Comparison of ENCODE assay signal across 8 mouse cellular contexts in the genomic region with DNA sequence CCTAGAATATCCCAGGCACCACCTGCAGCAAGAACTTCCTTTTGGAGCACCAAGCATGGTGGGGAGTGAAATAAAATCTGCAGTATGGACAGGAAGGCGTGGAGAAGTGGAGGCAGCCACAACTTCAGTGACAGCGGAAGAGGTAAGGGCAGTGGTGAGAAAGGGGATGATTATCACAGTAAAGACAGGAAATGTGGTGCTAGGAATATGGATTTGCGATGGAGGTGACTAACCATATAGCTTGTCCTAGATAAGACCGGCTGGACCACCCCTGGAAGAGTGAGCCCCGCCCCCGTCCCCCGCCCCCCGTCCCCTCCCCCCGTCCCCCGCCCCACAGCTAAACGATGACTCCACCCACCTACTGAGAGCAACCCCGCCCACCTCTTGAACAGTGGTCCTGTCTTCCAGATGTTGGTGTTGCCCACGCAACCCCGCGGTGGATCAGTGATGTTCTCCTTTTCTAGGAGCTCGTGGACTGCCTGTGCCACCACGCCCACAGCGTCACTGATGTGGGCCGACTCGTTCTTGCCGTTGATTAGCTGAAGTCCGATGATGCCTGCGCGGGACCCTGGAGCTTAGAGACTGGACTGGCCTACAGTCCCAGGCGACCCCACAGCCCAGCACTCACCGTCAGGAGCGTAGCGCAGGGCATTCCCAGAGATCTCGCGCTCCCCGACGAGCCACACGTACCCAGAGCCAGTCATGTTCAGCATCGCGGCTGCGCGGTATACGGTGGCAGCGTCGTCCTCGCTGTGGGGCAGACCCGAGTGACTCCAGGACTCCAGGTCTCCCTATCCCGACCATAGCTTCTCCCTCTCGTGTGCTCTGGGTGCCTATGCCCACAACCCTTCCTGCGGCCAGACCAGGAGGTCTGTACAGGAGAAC. TPM values are rescaled to one million over a fixed set of nuclear protein-coding genes. Genes with fewer than 3 reads are reported as not detected.
A peak's percentile ranks its signal among the peaks of the same experiment; 100 is the strongest.
DNase-seq lines count a peak whose midpoint lies in the region; ATAC-seq and TF ChIP-seq lines count a peak whose summit lies in the region.

No protein-coding gene starts in this region.

- H3K36me3 ChIP-seq in forebrain, postnatal 0 days (ENCODE audit: insufficient read depth), result peaks cover 39% of the 10 kb centered on the region
- no peaks in the 10 kb centered on the region for H3K36me3 ChIP-seq in limb, embryonic 12.5 days
- peaks cover 5% of the 10 kb centered on the region; the same call in 1 of the 2 replicates for H3K36me3 ChIP-seq in midbrain, embryonic 14.5 days (ENCODE audit: control insufficient read depth, insufficient read depth, low read length)

- peak overlapping the region; percentile 51; the same call in 1 of the 2 replicates for H3K27ac ChIP-seq in layer of hippocampus, adult 2 months
- 0 out of 2 replicates have a peak overlapping the region, but pooled peaks have one; percentile 40 for H3K27ac ChIP-seq in forebrain, postnatal 0 days (ENCODE audit: low read depth, low read length)
- no peak overlapping the region for H3K27ac ChIP-seq in limb, embryonic 12.5 days
- H3K27ac ChIP-seq in midbrain, embryonic 14.5 days (replicated peaks; ENCODE audit: low read depth, low read length), result peak overlapping the region; percentile 55; the same call in 1 of the 2 replicates

- H3K4me2 ChIP-seq in forebrain, postnatal 0 days (ENCODE audit: low read depth), result peak overlapping the region; percentile 68
- H3K4me2 ChIP-seq in limb, embryonic 12.5 days, result peak overlapping the region; percentile 85
- H3K4me2 ChIP-seq in midbrain, embryonic 14.5 days (ENCODE audit: low read length), result peak overlapping the region; percentile 76

- DNase-seq in layer of hippocampus, adult 2 months (ENCODE audit: low spot score in 2 of 2), result peak in 1 of 2 experiments; percentile 10
- no peak for DNase-seq in layer of hippocampus, adult 9-10 months (ENCODE audit: low spot score)
- DNase-seq in adrenal gland, postnatal 36 days, result peak; percentile 48 to 55
- DNase-seq in forebrain, postnatal 0 days, result peak; percentile 79
- peak; percentile 80 for DNase-seq in midbrain, embryonic 14.5 days
- no peak for DNase-seq in spleen, adult 12 weeks (ENCODE audit: low spot score)
- DNase-seq in frontal cortex, postnatal 25 days (ENCODE audit: low spot score in 2 of 2), result no peak

- H3K9ac ChIP-seq in forebrain, postnatal 0 days, result peak overlapping the region; percentile 49
- peak overlapping the region; percentile 51 for H3K9ac ChIP-seq in limb, embryonic 12.5 days (replicated peaks)
- H3K9ac ChIP-seq in midbrain, embryonic 14.5 days (replicated peaks; ENCODE audit: low read length), result peak overlapping the region; percentile 57

- WGBS in forebrain, postnatal 0 days, result 3% methylated on average over 45 of the region's 45 CpGs
- 3% methylated on average over 37 of the region's 45 CpGs for WGBS in limb, embryonic 12.5 days
- WGBS in midbrain, embryonic 14.5 days, result 2% methylated on average over 44 of the region's 45 CpGs

- peak; percentile 83 for ATAC-seq in forebrain, postnatal 0 days
- peak; percentile 58 for ATAC-seq in limb, embryonic 12.5 days (ENCODE audit: insufficient number of reproducible peaks, insufficient read depth, low FRiP score, low TSS enrichment, low read depth)
- ATAC-seq in midbrain, embryonic 14.5 days (ENCODE audit: low FRiP score, low TSS enrichment), result peak; percentile 76

- no peaks in the 10 kb centered on the region for H3K9me3 ChIP-seq in forebrain, postnatal 0 days (ENCODE audit: low read length)
- H3K9me3 ChIP-seq in limb, embryonic 12.5 days, result no peaks in the 10 kb centered on the region
- no peaks in the 10 kb centered on the region for H3K9me3 ChIP-seq in midbrain, embryonic 14.5 days (ENCODE audit: control insufficient read depth, low read length)

- H3K4me1 ChIP-seq in forebrain, postnatal 0 days (ENCODE audit: insufficient read depth), result peaks cover 3% of the 10 kb centered on the region; the same call in 1 of the 2 replicates
- H3K4me1 ChIP-seq in limb, embryonic 12.5 days (replicated peaks), result 0 out of 2 replicates have a peak, but pooled peaks cover 6% of the 10 kb centered on the region
- H3K4me1 ChIP-seq in midbrain, embryonic 14.5 days (ENCODE audit: control insufficient read depth, insufficient read depth, low read length), result 0 out of 2 replicates have a peak, but pooled peaks cover 4% of the 10 kb centered on the region

- TF ChIP-seq CTCF in layer of hippocampus, adult 2 months (conservative IDR thresholded peaks at IDR 0.05), result no peak
- TF ChIP-seq CTCF in forebrain, postnatal 0 days (IDR thresholded peaks at IDR 0.05; ENCODE audit: low read depth), result no peak

- peak overlapping the region; percentile 46 for H3K4me3 ChIP-seq in layer of hippocampus, adult 2 months
- H3K4me3 ChIP-seq in forebrain, postnatal 0 days (ENCODE audit: low read depth, low read length), result peak overlapping the region; percentile 40
- peak overlapping the region; percentile 45 for H3K4me3 ChIP-seq in limb, embryonic 12.5 days (replicated peaks)
- peak overlapping the region; percentile 41 for H3K4me3 ChIP-seq in midbrain, embryonic 14.5 days (replicated peaks; ENCODE audit: low read depth, low read length)

- H3K27me3 ChIP-seq in forebrain, postnatal 0 days (ENCODE audit: insufficient read depth, low read length), result peaks cover 2% of the 10 kb centered on the region; the same call in 1 of the 2 replicates
- H3K27me3 ChIP-seq in limb, embryonic 12.5 days, result peaks cover 70% of the 10 kb centered on the region
- H3K27me3 ChIP-seq in midbrain, embryonic 14.5 days (ENCODE audit: control insufficient read depth, insufficient read depth, low read length), result peaks cover 23% of the 10 kb centered on the region

RNA-seq across cellular contexts. Expression of a gene that starts 14.1 kb away (rescaled TPM):
- total RNA-seq in layer of hippocampus, adult 2 months (2021), result 100 to 1,000 TPM; 443 to 449 TPM
- 1 to 10 TPM; 6.3 to 7.6 TPM for total RNA-seq in adrenal gland, postnatal 36 days (2021)
- total RNA-seq in forebrain, postnatal 0 days (2014; rRNA removed), result 77.3 and 88.5 TPM in 2 replicates
- 46.9 and 58.2 TPM in 2 replicates for polyA plus RNA-seq in forebrain, postnatal 0 days (2015; fragmentation: Nextera tagmentation; extraction: Ambion mirVana)
- polyA plus RNA-seq in limb, embryonic 12.5 days (2016; fragmentation: Nextera tagmentation; extraction: Ambion mirVana), result 0.19 and 0.93 TPM in 2 replicates
- polyA plus RNA-seq in midbrain, embryonic 14.5 days (2014; fragmentation: Nextera tagmentation; extraction: Ambion mirVana), result 40.5 and 41.3 TPM in 2 replicates

RNA-seq across cellular contexts. Expression of a gene that starts 15.2 kb away (rescaled TPM):
- total RNA-seq in layer of hippocampus, adult 2 months (2021), result not detected
- total RNA-seq in adrenal gland, postnatal 36 days (2021), result not detected
- total RNA-seq in forebrain, postnatal 0 days (2014; rRNA removed), result not detected in 2 replicates
- polyA plus RNA-seq in forebrain, postnatal 0 days (2015; fragmentation: Nextera tagmentation; extraction: Ambion mirVana), result 0.15 TPM in 1 of 2 replicates, not detected in the other
- not detected in 2 replicates for polyA plus RNA-seq in limb, embryonic 12.5 days (2016; fragmentation: Nextera tagmentation; extraction: Ambion mirVana)
- 0.30 TPM in 1 of 2 replicates, not detected in the other for polyA plus RNA-seq in midbrain, embryonic 14.5 days (2014; fragmentation: Nextera tagmentation; extraction: Ambion mirVana)

RNA-seq across cellular contexts. Expression of a gene that starts 17.0 kb away (rescaled TPM):
- not detected for total RNA-seq in layer of hippocampus, adult 2 months (2021)
- total RNA-seq in adrenal gland, postnatal 36 days (2021), result not detected
- total RNA-seq in forebrain, postnatal 0 days (2014; rRNA removed), result not detected in 2 replicates
- polyA plus RNA-seq in forebrain, postnatal 0 days (2015; fragmentation: Nextera tagmentation; extraction: Ambion mirVana), result not detected in 2 replicates
- polyA plus RNA-seq in limb, embryonic 12.5 days (2016; fragmentation: Nextera tagmentation; extraction: Ambion mirVana), result not detected in 2 replicates
- not detected in 2 replicates for polyA plus RNA-seq in midbrain, embryonic 14.5 days (2014; fragmentation: Nextera tagmentation; extraction: Ambion mirVana)

RNA-seq across cellular contexts. Expression of a gene that starts 27.2 kb away (rescaled TPM):
- total RNA-seq in layer of hippocampus, adult 2 months (2021), result 10 to 100 TPM; 56.4 to 58.0 TPM
- 10 to 100 TPM; 53.1 to 59.2 TPM for total RNA-seq in adrenal gland, postnatal 36 days (2021)
- total RNA-seq in forebrain, postnatal 0 days (2014; rRNA removed), result 54.0 and 66.1 TPM in 2 replicates
- polyA plus RNA-seq in forebrain, postnatal 0 days (2015; fragmentation: Nextera tagmentation; extraction: Ambion mirVana), result 35.5 and 43.8 TPM in 2 replicates
- 57.2 and 58.9 TPM in 2 replicates for polyA plus RNA-seq in limb, embryonic 12.5 days (2016; fragmentation: Nextera tagmentation; extraction: Ambion mirVana)
- 71.2 and 78.7 TPM in 2 replicates for polyA plus RNA-seq in midbrain, embryonic 14.5 days (2014; fragmentation: Nextera tagmentation; extraction: Ambion mirVana)

RNA-seq across cellular contexts. Expression of a gene that starts 32.6 kb away (rescaled TPM):
- total RNA-seq in layer of hippocampus, adult 2 months (2021), result 10 to 100 TPM; 84.6 to 84.7 TPM
- 10 to 100 TPM; 76.5 to 81.3 TPM for total RNA-seq in adrenal gland, postnatal 36 days (2021)
- total RNA-seq in forebrain, postnatal 0 days (2014; rRNA removed), result 30.2 and 37.9 TPM in 2 replicates
- polyA plus RNA-seq in forebrain, postnatal 0 days (2015; fragmentation: Nextera tagmentation; extraction: Ambion mirVana), result 90.7 and 108 TPM in 2 replicates
- polyA plus RNA-seq in limb, embryonic 12.5 days (2016; fragmentation: Nextera tagmentation; extraction: Ambion mirVana), result 141 and 151 TPM in 2 replicates
- polyA plus RNA-seq in midbrain, embryonic 14.5 days (2014; fragmentation: Nextera tagmentation; extraction: Ambion mirVana), result 112 and 117 TPM in 2 replicates

Comparison
In these comparisons a context has a peak if more than half of its experiments do, and no peak if none do; other contexts are left out.
1. DNase-seq: peak in adrenal gland, postnatal 36 days (2 of 2), forebrain, postnatal 0 days (single experiment) and midbrain, embryonic 14.5 days (single experiment); none in layer of hippocampus, adult 9-10 months (single experiment), spleen, adult 12 weeks (single experiment) and frontal cortex, postnatal 25 days (0 of 2).
2. Peak in every context shown above with its lines, with median percentiles within 50 percentile points of each other: H3K4me3 ChIP-seq, ATAC-seq, H3K4me2 ChIP-seq and H3K9ac ChIP-seq.